Mouse (Mus musculus): ENCODE results near the gene Bahcc1. TPM values are rescaled to one million over a fixed set of nuclear protein-coding genes. Genes with fewer than 3 reads are reported as not detected.

Gene Bahcc1
- polyA plus RNA-seq, 1 experiment: 7.6 TPM

DNA sequence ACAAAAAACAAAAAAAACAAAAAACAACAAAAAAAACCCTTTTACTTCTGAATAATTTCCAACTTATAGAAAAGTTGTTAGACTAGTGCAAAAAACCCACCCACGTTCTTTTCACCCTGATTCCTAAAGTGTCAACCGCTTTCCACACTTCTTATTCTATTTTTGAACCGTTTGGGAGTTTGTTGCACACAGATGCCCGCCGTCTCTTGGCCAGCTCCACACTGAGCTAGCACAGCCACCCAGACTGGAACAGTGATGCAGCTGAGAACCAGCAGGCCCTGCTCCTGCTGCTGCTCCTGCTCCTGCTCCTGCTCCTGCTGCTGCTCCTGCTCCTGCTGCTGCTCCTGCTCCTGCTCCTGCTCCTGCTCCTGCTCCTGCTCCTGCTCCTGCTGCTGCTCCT, 28.5 kb upstream of the Bahcc1 start:
- 93% methylated on average over 5 of the region's 5 CpGs for WGBS
- DNase-seq (ENCODE audit: low read depth, low spot score): no peak

- DNase-seq (ENCODE audit: low read depth, low spot score): no peak
- whole genome bisulfite sequencing: 80% methylated on average over 9 of the region's 9 CpGs
Measured at GRCm38 (mm10) chr11:120206069-120206668, 26.6 kb upstream of the Bahcc1 start.

- no peak for DNase-seq (ENCODE audit: low read depth, low spot score)
- 61% methylated on average over 5 of the region's 5 CpGs for WGBS
Measured at GRCm38 (mm10) chr11:120206669-120207090, 26.1 kb upstream of the Bahcc1 start.

DNA sequence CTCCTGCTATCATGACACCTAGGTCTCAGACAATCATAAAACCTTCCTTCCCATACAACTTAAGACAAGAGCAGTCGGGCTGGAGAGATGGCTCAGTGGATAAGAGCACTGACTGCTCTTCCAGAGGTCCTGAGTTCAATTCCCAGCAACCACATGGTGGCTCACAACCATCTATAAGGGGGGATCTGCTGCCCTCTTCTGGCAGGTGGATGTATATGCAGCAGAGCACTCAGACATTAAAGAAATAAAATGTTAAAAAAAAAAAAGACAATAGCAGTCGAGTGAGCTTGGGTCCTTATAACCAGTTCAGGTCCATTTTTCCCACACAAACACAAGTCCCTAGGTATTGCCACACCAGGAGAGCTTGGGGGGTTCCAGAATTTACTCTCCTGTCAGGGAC, 23.9 kb upstream of the Bahcc1 start:
- WGBS: 65% methylated on average over 2 of the region's 2 CpGs
- no peak for DNase-seq (ENCODE audit: low read depth, low spot score)

DNA sequence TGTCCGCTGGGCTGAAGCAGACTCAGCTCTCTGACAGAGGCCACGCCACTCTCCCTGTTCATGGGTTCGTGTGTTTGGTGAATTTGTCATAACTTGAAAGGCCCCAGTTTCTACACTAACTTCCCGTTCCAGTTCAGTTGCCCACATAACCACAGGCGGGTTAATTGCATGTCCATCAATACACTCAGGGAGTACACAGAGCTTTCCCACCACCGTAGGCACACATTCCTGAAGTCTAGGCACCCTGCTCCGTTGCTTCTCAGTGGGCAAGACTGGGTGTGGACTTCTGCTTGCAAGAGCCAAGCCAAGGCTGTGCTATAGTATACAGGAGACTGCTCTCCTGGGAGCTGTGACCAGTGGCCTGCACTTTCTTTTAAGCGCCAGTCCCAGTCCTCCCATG, 23.3 kb upstream of the Bahcc1 start:
- WGBS: 69% methylated on average over 8 of the region's 8 CpGs
- DNase-seq (ENCODE audit: low read depth, low spot score): no peak

DNA sequence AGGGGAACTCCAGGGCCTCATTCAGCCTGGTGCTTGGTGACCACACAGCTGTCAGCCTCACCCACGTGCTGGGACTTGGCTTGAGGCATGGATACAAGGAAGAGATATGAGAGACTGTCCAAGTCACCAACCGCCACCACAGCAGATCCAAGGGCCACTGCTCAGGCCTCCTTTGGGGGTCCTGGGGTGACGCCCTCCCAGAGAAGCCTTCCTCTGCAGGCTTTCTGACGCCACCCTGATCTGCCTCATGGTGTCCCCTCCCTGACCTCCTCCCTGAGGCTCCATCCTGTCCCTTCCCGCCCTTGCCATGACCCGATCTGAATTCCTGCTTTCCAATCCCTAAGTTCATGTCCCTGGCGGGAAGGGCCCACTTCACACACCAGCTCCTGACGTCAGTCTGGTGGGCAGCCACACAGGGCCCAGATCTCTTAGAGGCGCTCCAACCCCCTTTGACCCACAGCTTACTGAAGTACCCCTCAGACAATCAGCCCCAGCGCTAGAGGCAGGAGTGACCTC, 17.0 kb upstream of the Bahcc1 start:
- WGBS: 72% methylated on average over 10 of the region's 10 CpGs
- no peak for DNase-seq (ENCODE audit: low read depth, low spot score)

GRCm38 (mm10) chr11:120216540-120217324, 16.0 kb upstream of the Bahcc1 start:
- WGBS: 70% methylated on average over 11 of the region's 11 CpGs
- no peak for DNase-seq (ENCODE audit: low read depth, low spot score)

GRCm38 (mm10) chr11:120218176-120218856, 14.4 kb upstream of the Bahcc1 start:
- no peak for DNase-seq (ENCODE audit: low read depth, low spot score)
- 89% methylated on average over 17 of the region's 17 CpGs for whole genome bisulfite sequencing

- no peak for DNase-seq (ENCODE audit: low read depth, low spot score)
- WGBS: 46% methylated on average over 6 of the region's 6 CpGs
Measured at GRCm38 (mm10) chr11:120218946-120219345, 13.8 kb upstream of the Bahcc1 start.

GRCm38 (mm10) chr11:120219916-120220522, 12.7 kb upstream of the Bahcc1 start:
- WGBS: 58% methylated on average over 9 of the region's 9 CpGs
- DNase-seq (ENCODE audit: low read depth, low spot score): no peak

DNA sequence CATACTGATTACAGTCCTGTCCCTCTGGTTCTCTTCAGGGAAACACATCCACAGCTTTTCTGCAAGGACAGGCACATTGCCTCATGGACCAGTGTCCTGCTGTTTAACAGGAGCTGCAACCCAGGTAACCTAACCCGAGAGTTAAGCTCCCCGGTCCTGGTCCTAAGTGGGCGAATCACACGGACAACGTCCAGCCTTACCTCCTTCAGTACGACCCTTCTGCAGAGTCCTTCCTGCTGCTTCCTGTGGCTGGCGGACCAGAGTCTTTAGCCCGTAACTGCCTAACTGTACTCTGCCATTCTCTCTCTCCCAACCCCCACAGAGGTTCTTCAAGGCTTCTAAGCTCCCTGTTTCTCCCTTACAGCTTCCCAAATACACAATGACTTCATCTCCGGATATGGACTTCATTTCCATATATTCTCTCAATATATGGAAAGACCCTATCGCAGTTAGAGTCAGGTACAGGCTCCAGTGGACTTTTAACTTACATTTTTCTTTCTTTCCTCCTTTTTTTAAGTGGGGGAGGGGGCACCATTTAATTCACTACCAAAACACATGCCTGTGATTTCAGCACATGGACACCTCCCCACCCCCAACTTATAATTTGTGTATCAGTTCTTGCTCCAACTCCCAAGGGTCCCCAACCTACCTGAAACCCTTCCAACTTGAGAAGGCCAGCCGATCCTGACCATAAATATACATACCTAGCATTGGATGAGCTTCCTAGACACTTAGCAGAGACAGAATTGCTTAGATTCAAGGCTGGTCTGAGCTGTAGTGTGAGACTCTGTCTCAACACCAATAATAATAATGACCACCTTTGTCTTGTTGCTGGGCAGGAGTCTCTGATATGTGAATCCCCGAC, 11.6 kb upstream of the Bahcc1 start:
- no peak for DNase-seq (ENCODE audit: low read depth, low spot score)

GRCm38 (mm10) chr11:120222425-120223104, 10.2 kb upstream of the Bahcc1 start:
- 57% methylated on average over 6 of the region's 6 CpGs for WGBS
- DNase-seq (ENCODE audit: low read depth, low spot score): no peak

More for the DNA sequence above, 11.6 kb upstream of the Bahcc1 start:
- 80% methylated on average over 12 of the region's 12 CpGs for WGBS

GRCm38 (mm10) chr11:120223586-120224487, 8.9 kb upstream of the Bahcc1 start:
- DNase-seq (ENCODE audit: low read depth, low spot score): no peak
- WGBS: 57% methylated on average over 19 of the region's 19 CpGs

- no peak for DNase-seq (ENCODE audit: low read depth, low spot score)
- WGBS: 47% methylated on average over 11 of the region's 11 CpGs
Measured at GRCm38 (mm10) chr11:120224488-120225255, 8.1 kb upstream of the Bahcc1 start.

DNA sequence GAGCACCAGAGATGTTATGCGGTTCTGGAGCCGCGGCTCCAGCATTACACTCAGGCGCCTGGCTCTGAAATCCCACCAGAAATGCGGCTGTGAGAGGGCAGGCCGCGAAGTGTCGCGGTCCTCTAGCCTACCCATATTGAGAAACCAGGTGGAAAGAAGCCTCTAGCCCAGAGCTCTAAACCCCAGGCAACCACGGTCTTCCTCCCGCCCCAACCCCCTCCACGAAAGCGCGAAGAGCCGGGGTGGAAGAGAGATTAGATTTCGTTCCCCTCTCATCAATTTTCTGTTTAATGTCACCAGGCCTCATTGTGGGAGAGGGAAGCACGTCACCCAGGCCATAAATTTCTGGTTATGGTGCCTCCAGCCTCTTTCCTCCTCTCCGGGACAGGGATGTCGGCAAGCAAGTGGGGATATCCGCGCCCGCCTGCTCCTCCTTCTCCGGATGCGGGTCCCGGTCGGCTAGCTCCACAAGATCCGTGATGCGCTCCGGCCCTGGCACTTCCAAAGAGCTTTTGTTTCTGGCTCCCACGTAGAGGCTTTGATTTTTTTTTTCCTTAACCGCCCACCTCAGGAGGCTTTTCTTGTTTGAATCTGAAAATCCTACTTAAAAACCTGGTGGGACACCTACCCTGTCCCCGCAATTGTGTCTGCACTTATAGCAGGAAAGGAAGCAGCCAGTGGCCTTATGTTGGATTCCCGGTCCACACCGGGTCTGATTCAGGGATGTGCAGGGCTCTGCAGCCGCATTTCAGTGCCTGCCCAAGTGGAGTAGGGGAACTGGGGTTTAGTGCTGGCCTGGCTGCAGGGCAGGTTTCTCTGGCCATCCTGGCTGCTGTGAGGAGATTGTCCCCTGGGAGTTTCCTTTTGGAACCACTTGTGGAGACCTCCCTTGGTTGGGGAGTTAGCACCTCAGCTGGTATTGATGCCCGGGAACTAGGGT, 7.2 kb upstream of the Bahcc1 start:
- DNase-seq (ENCODE audit: low read depth, low spot score): no peak
- WGBS: 68% methylated on average over 36 of the region's 36 CpGs

All from large intestine, adult 2 months (tissue).